Mouse (Mus musculus) megakaryocyte, embryonic 14.5 days (primary cell): ENCODE measurements around the gene E130308A19Rik. TPM values are rescaled to one million over a fixed set of nuclear protein-coding genes. Genes with fewer than 3 reads are reported as not detected.

ENCODE experiments used
- H3K27me3 ChIP-seq: replicated peaks from 2 replicates; pipeline ENCODE3; 2012; ENCODE audit warnings: inconsistent platforms
- H3K36me3 ChIP-seq: replicated peaks from 2 replicates; pipeline ENCODE3; 2012; ENCODE audit warnings: low read length, inconsistent platforms, mixed read lengths
- H3K4me1 ChIP-seq: 2 replicates; pipeline ENCODE4 v1.6.1; 2012; ENCODE audit warnings: inconsistent platforms
- H3K4me3 ChIP-seq: replicated peaks from 2 replicates; pipeline ENCODE3; 2012; ENCODE audit warnings: moderate library complexity, mild to moderate bottlenecking, inconsistent platforms
- H3K9me3 ChIP-seq: 2 replicates; pipeline ENCODE4 v1.6.1; 2012; ENCODE audit warnings: inconsistent platforms
- FLI1 ChIP-seq: IDR thresholded peaks from 2 replicates; pipeline ENCODE4 v1.6.1; 2012; ENCODE audit warnings: low read length, inconsistent platforms, mixed read lengths
- GATA1 ChIP-seq: IDR thresholded peaks from 3 replicates; pipeline ENCODE4 v1.6.1; 2012; ENCODE audit warnings: mixed read lengths, low read length, inconsistent platforms, borderline replicate concordance
- polyA plus RNA-seq: library from polyadenylated mRNA; stranded (reverse); fragments of >175 nt; gene quantifications from 2 replicates; pipeline ENCODE4 v1.2.3, GENCODE M21; 2012; ENCODE audit warnings: low replicate concordance; ENCODE audit not compliant: insufficient read depth

Gene E130308A19Rik
- polyA plus RNA-seq, 1 experiment: 0.51 TPM

DNA sequence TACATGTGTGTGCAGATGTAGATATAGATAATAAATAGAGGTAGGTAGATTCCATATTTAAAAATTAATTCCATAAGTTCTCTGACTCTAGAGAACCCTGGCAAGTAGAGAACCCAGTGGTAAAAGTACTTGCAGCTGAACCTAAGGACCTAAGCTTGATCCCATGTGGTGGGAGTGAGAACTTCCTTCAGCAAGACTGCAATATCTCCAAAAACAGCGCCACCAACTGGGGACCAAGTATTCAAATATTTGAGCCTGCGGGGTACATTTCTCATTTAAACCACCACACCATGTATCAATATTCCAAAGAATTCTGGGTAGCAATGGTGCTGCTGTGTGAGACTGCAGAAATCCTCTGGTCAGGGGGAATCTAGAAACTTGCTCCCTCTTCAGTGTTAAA, 168.1 kb downstream of the E130308A19Rik start:
- H3K4me1 ChIP-seq: peaks cover 68% of the 10 kb centered on the region
- no peaks in the 10 kb centered on the region for H3K9me3 ChIP-seq
- no peaks in the 10 kb centered on the region for H3K27me3 ChIP-seq
- no peak overlapping the region for H3K4me3 ChIP-seq
- no peaks in the 10 kb centered on the region for H3K36me3 ChIP-seq
- no peak for TF ChIP-seq GATA1
- no peak for TF ChIP-seq FLI1

DNA sequence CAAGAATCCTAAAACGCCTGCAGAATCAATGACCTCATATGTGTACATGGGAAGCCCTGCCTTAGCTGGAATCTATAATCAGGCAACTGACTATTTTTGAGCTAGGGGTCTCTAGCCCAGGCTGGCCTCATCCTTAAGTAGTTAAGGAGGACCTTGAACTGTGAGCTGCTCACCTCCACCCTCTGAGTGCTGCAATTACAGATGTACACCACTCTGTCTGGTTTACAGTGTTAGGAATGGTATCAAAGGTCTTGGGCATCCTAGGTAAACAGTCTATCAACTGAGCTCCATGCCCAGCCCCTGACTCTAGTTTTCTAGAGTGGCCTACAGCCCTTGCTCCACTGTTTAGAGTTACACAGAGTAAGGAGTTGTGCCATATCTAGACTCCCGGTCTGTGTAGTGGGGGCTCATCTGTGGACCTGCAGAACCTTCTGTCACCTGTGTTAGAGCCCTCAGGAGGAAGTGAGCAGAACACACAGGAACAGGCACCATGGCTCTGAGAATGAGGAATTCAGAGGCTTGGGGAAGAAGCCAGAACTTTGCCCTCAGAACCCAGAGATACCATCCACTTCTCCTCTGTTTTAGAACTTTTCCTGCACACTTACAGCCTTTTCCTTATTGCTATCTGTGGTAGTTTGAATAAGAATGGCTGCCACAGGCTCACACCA, 169.9 kb downstream of the E130308A19Rik start:
- Histone ChIP-seq H3K9me3 (no peaks in the 10 kb centered on the region), H3K36me3 (no peaks in the 10 kb centered on the region), H3K4me3 (no peak overlapping the region), H3K4me1 (peaks cover 69% of the 10 kb centered on the region), H3K27me3 (no peaks in the 10 kb centered on the region)
- no peak for TF ChIP-seq GATA1
- TF ChIP-seq FLI1: no peak

- Histone ChIP-seq H3K4me1 (peaks cover 77% of the 10 kb centered on the region), H3K27me3 (no peaks in the 10 kb centered on the region), H3K4me3 (no peak overlapping the region), H3K9me3 (no peaks in the 10 kb centered on the region), H3K36me3 (no peaks in the 10 kb centered on the region)
- TF ChIP-seq GATA1 (no peak), FLI1 (no peak)
Measured at GRCm38 (mm10) chr4:59800181-59800580, 174.2 kb downstream of the E130308A19Rik start.

- Histone ChIP-seq H3K9me3 (no peaks in the 10 kb centered on the region), H3K36me3 (no peaks in the 10 kb centered on the region), H3K4me1 (peaks cover 68% of the 10 kb centered on the region), H3K27me3 (no peaks in the 10 kb centered on the region), H3K4me3 (peak within 1 kb of the TSS; percentile 64)
- TF ChIP-seq GATA1 (no peak), FLI1 (no peak)
Measured at GRCm38 (mm10) chr4:59801489-59801888, 175.5 kb downstream of the E130308A19Rik start, which contains the start of gene Inip. TSS of gene Inip (minus strand) at chr4:59801589.

- peak overlapping the region; percentile 64 for H3K4me3 ChIP-seq
- no peaks in the 10 kb centered on the region for H3K9me3 ChIP-seq
- H3K27me3 ChIP-seq: no peaks in the 10 kb centered on the region
- H3K4me1 ChIP-seq: peaks cover 70% of the 10 kb centered on the region
- TF ChIP-seq GATA1 (no peak), FLI1 (no peak)
- H3K36me3 ChIP-seq: no peaks in the 10 kb centered on the region
Measured at GRCm38 (mm10) chr4:59802107-59802506, 176.1 kb downstream of the E130308A19Rik start.

GRCm38 (mm10) chr4:59802792-59803191, 176.8 kb downstream of the E130308A19Rik start:
- H3K4me1 ChIP-seq: peaks cover 73% of the 10 kb centered on the region
- H3K9me3 ChIP-seq: no peaks in the 10 kb centered on the region
- peaks cover 2% of the 10 kb centered on the region for H3K36me3 ChIP-seq
- no peak overlapping the region for H3K4me3 ChIP-seq
- H3K27me3 ChIP-seq: no peaks in the 10 kb centered on the region
- no peak for TF ChIP-seq GATA1
- no peak for TF ChIP-seq FLI1

DNA sequence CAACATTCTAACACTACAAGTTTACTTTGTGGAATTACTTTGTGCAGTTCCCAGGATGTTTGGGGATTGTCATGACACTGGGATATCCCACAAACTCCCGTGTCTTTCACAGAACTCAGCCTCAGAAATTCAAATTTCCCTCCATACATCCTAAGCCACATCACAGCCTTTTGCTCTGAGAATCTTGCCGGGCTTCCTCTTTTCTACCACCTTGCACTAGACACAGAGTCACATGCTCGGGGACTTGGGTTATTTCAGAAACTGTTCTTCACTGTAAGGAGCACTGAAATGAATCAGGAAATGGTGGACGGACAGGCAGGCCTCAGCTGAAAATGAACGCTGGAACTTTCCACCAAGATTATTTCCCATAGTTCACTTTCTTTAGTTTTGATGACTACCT, 177.3 kb downstream of the E130308A19Rik start:
- H3K4me1 ChIP-seq: peaks cover 73% of the 10 kb centered on the region
- TF ChIP-seq GATA1 (no peak), FLI1 (no peak)
- H3K36me3 ChIP-seq: peaks cover 4% of the 10 kb centered on the region
- no peaks in the 10 kb centered on the region for H3K9me3 ChIP-seq
- no peaks in the 10 kb centered on the region for H3K27me3 ChIP-seq
- no peak overlapping the region for H3K4me3 ChIP-seq

DNA sequence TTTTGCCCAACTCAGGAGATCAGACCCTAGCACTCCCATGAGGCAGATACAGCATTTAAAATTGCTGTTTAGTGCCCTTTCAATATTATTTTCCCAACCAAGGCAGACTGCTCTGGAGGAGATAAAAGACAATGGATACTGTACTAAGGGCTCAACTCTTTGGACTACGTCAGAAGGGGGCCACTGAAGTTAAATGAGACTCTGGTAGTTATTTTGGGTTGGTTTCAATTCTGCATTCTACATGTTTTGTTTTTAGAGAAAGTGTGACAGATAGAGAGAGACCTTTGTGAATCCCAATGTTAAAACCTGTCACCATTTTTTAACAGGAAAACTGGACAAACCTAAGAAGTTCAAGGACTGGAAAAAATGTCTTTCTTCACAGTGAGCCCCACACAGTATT, 178.7 kb downstream of the E130308A19Rik start:
- TF ChIP-seq GATA1 (no peak), FLI1 (no peak)
- H3K4me3 ChIP-seq: peak overlapping the region; percentile 99
- no peaks in the 10 kb centered on the region for H3K9me3 ChIP-seq
- no peaks in the 10 kb centered on the region for H3K27me3 ChIP-seq
- peaks cover 84% of the 10 kb centered on the region for H3K4me1 ChIP-seq
- peaks cover 15% of the 10 kb centered on the region for H3K36me3 ChIP-seq

DNA sequence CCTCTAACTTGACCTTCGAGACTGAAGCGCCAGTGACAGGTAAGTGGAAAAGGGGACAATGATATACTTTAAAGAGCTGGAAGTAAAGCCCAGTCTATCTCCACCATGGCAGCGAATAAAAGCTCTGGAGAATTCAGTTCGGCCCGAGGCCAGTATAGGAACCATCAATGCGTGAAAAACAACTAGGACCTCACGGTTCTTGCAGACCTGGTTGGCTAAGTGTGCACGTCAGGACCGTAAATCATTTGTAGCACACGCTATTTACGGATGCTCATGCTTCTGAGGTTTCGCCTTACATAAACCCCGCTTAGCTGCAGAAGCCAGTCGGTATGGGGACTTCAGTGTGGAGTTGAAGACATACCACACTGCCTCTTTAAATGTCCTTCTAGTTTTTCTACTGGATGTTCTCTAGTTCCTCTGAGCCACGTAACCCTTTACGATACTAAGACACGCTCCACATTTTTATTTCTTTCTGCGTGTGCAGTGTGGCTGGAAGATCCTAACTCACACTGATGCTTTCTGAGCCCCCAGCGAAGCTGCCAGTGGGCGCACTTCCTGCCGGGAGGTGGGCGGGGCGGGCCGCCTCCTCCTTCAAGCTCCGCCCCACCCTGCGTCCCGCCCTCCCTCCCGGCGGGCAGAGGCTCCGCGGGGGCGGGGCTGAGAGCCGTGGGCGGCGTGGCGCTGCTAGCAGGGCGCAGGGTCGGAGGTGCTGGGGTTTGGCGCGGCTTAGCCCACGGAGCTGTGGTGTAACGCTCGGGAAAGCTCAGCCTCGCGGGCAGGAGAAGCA, 179.4 kb downstream of the E130308A19Rik start, which contains the start of gene Snx30:
Gene Snx30, plus strand, starts transcription at position 660 of the 787 bp plus-strand sequence.
- H3K9me3 ChIP-seq: no peaks in the 10 kb centered on the region
- H3K4me3 ChIP-seq: peak within 1 kb of the TSS; percentile 99
- TF ChIP-seq GATA1 (no peak), FLI1 (no peak)
- H3K4me1 ChIP-seq: peaks cover 88% of the 10 kb centered on the region
- H3K27me3 ChIP-seq: no peaks in the 10 kb centered on the region
- H3K36me3 ChIP-seq: peaks cover 21% of the 10 kb centered on the region

DNA sequence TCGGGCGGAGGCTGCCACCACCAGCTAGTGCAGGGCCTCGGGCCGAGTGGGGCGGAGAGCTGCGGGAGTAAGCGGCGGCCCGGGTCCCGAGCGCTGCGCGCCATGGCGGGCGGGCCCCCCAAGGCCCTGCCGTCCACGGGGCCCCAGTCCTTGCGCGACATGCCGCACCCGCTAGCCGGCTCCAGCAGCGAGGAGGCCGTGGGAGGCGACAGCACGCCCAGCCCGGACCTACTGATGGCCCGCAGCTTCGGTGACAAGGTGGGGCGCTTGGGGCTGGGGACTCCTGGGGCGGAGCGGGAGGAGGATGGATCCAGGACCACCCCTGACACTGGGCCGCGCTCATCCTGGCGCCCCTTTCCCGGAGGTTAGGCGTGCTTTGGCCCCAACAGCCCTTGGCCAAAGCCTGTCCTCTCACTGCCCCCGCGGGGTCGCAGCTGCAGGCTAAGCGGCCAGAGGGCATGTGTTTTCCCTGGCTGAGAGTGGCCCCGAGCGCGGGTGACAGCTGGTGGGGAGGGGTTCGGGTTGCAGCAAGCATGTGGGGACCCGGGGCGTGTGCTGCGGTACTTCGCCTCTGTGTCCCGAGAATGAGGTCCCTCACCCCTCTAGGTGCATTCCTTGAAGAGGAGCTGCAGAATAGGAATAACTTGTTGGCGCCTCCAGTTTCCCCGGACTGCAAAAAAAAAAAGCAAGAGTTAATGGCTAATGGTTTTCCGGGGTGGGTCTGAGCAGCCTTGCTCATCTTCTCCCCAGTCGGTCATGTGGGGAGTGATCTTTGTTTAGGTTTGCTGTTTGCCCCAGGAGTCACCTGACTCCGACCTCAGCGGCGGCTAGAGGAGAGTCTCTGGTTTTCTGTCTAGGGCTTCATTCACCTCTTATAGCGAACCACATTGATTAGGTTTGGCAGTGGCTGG, 180.2 kb downstream of the E130308A19Rik start:
- H3K9me3 ChIP-seq: no peaks in the 10 kb centered on the region
- peak overlapping the region; percentile 99 for H3K4me3 ChIP-seq
- no peak for TF ChIP-seq GATA1
- TF ChIP-seq FLI1: no peak
- no peaks in the 10 kb centered on the region for H3K27me3 ChIP-seq
- H3K36me3 ChIP-seq: peaks cover 28% of the 10 kb centered on the region
- peaks cover 86% of the 10 kb centered on the region for H3K4me1 ChIP-seq
